Mouse (Mus musculus) adrenal gland, postnatal 25 days (tissue): ENCODE data around the gene Gm28047. TPM values are rescaled to one million over a fixed set of nuclear protein-coding genes. Genes with fewer than 3 reads are reported as not detected.
A peak's percentile ranks its signal among the peaks of the same experiment; 100 is the strongest.

Source experiments
- DNase-seq: peaks from one replicate; pipeline ENCODE4 v3.0.0; 2021; ENCODE audit warnings: mixed read lengths
- total RNA-seq: library from RNA; stranded (reverse); gene quantifications from 2 replicates; pipeline ENCODE4 v1.2.3, GENCODE M21; 2021

The Gm28047 gene
- total RNA-seq, 1 experiment from 2014 or later, result 2.2 TPM

GRCm38 (mm10) chr15:102515791-102516190, 109.1 kb downstream of the Gm28047 start:
- DNase-seq, result no peak

GRCm38 (mm10) chr15:102515261-102515660, 109.6 kb downstream of the Gm28047 start:
- DNase-seq, result no peak

GRCm38 (mm10) chr15:102513004-102513403, 111.9 kb downstream of the Gm28047 start:
- no peak for DNase-seq

GRCm38 (mm10) chr15:102512471-102512870, 112.4 kb downstream of the Gm28047 start:
- DNase-seq, result no peak

- no peak for DNase-seq
Measured at GRCm38 (mm10) chr15:102512010-102512409, 112.9 kb downstream of the Gm28047 start.

- DNase-seq, result no peak
Measured at GRCm38 (mm10) chr15:102511285-102511833, 113.5 kb downstream of the Gm28047 start.

- DNase-seq, result peak; percentile 90
Measured at GRCm38 (mm10) chr15:102510590-102511284, 114.1 kb downstream of the Gm28047 start.

- no peak for DNase-seq
Measured at GRCm38 (mm10) chr15:102510110-102510509, 114.8 kb downstream of the Gm28047 start.

- DNase-seq, result no peak
Measured at GRCm38 (mm10) chr15:102508336-102508735, 116.5 kb downstream of the Gm28047 start.

- no peak for DNase-seq
Measured at GRCm38 (mm10) chr15:102507561-102507960, 117.3 kb downstream of the Gm28047 start.

GRCm38 (mm10) chr15:102506864-102507263, 118.0 kb downstream of the Gm28047 start:
- DNase-seq, result no peak

GRCm38 (mm10) chr15:102506464-102506830, 118.4 kb downstream of the Gm28047 start:
- DNase-seq, result no peak

- DNase-seq, result no peak
Measured at GRCm38 (mm10) chr15:102505770-102506463, 119.0 kb downstream of the Gm28047 start.

- DNase-seq, result no peak
Measured at GRCm38 (mm10) chr15:102505073-102505769, 119.6 kb downstream of the Gm28047 start.

GRCm38 (mm10) chr15:102503924-102504782, 120.7 kb downstream of the Gm28047 start:
- no peak for DNase-seq

GRCm38 (mm10) chr15:102503447-102503846, 121.4 kb downstream of the Gm28047 start, which contains the start of gene Gm10337:
Gene Gm10337, plus strand, starts transcription at chr15:102503722.
- no peak for DNase-seq

GRCm38 (mm10) chr15:102502254-102502840, 122.5 kb downstream of the Gm28047 start:
- DNase-seq, result no peak

- DNase-seq, result no peak
Measured at GRCm38 (mm10) chr15:102501084-102501814, 123.6 kb downstream of the Gm28047 start.

- no peak for DNase-seq
Measured at GRCm38 (mm10) chr15:102500479-102500878, 124.4 kb downstream of the Gm28047 start.

GRCm38 (mm10) chr15:102499851-102500250, 125.0 kb downstream of the Gm28047 start:
- DNase-seq, result no peak

- no peak for DNase-seq
Measured at GRCm38 (mm10) chr15:102499370-102499769, 125.5 kb downstream of the Gm28047 start.
